8 mouse cellular contexts compared by ENCODE assay signal in the genomic region with DNA sequence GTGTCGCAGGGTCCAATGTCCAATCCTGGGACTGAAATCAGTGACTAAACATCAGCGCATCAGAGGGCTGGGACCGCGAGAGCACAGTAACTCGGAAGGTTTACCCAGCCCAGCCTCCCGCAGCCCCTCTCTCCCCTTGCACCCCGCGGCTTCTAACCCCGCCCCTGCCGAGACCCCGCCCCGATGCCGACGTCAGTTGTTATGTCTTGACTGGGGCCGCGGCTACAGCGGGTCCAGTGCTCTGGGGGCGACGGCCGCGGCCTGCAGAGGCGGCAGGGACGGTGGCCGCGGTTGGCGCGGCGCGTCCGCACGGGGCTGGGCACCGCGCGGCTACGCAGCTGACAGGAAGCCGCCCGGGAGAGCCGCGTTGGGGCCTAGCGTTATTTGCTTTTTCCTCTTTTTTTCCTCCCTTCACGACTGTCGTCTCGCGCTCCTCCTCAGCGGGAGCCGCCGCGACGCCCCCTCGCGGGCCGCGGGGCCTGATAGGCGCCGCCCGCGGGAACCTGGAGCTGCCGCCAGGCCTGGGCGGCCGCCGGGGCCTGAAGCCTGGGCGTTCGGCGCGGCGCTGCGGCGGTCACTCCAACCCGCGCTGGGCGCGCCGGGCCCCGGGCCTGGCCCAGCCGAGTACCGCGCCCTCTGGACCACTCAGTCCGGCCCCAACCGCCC. TPM values are rescaled to one million over a fixed set of nuclear protein-coding genes. Genes with fewer than 3 reads are reported as not detected.
DNase-seq lines count a peak whose midpoint lies in the region; ATAC-seq and TF ChIP-seq lines count a peak whose summit lies in the region.

Gene Rnf103 (plus strand): TSS at position 220 of the 666 bp plus-strand sequence.

- peak within 1 kb of the TSS; percentile 71 for H3K4me3 ChIP-seq in heart, embryonic 11.5 days (ENCODE audit: low read depth, low read length)
- peak within 1 kb of the TSS; percentile 84 for H3K4me3 ChIP-seq in kidney, embryonic 16.5 days (ENCODE audit: low read length)
- H3K4me3 ChIP-seq in liver, adult 2 months (ENCODE audit: insufficient read depth, low read depth, low read length) = peak within 1 kb of the TSS; percentile 99
- H3K4me3 ChIP-seq in myocyte = peak within 1 kb of the TSS; percentile 65

- no peaks in the 10 kb centered on the region for H3K27me3 ChIP-seq in heart, embryonic 11.5 days (ENCODE audit: control insufficient read depth, insufficient read depth, low read length)
- H3K27me3 ChIP-seq in kidney, embryonic 16.5 days (ENCODE audit: insufficient read depth, low read length) = no peaks in the 10 kb centered on the region
- no peaks in the 10 kb centered on the region for H3K27me3 ChIP-seq in liver, adult 2 months (ENCODE audit: control insufficient read depth, insufficient read depth, low read length)
- H3K27me3 ChIP-seq in myocyte (ENCODE audit: control insufficient read depth, insufficient read depth, insufficient read length) = no peaks in the 10 kb centered on the region
- H3K27me3 ChIP-seq in splenic B cell, adult 2 months (ENCODE audit: control insufficient read depth, insufficient read depth, low read length, poor library complexity, severe bottlenecking) = no peaks in the 10 kb centered on the region

- peak; percentile 87 for ATAC-seq in erythroblast, adult 5-6 weeks (replicated peaks; ENCODE audit: low FRiP score, poor library complexity, severe bottlenecking)
- peak; percentile 98 for ATAC-seq in heart, embryonic 11.5 days (replicated peaks; ENCODE audit: insufficient number of reproducible peaks, low FRiP score, low TSS enrichment)
- ATAC-seq in kidney, embryonic 16.5 days (ENCODE audit: low FRiP score, low TSS enrichment) = peak; percentile 99

- H3K4me2 ChIP-seq in heart, embryonic 11.5 days = peak within 1 kb of the TSS; percentile 87
- peak within 1 kb of the TSS; percentile 73 for H3K4me2 ChIP-seq in kidney, embryonic 16.5 days (replicated peaks; ENCODE audit: low read depth, low read length)
- peak within 1 kb of the TSS; percentile 84 for H3K4me2 ChIP-seq in myocyte (ENCODE audit: low read depth)

- peak within 1 kb of the TSS; percentile 66 for H3ac ChIP-seq in myocyte (ENCODE audit: control insufficient read depth, insufficient read length)

- H3K36me3 ChIP-seq in heart, embryonic 11.5 days (ENCODE audit: control insufficient read depth, insufficient read depth, low read length) = peaks cover 5% of the 10 kb centered on the region; the same call in 1 of the 2 replicates
- no peaks in the 10 kb centered on the region; the same call in 1 of the 2 replicates for H3K36me3 ChIP-seq in kidney, embryonic 16.5 days (ENCODE audit: insufficient read depth, low read length)
- peaks cover 17% of the 10 kb centered on the region for H3K36me3 ChIP-seq in liver, adult 2 months (ENCODE audit: control insufficient read depth, insufficient read depth, low read length)
- no peaks in the 10 kb centered on the region for H3K36me3 ChIP-seq in myocyte (ENCODE audit: control insufficient read depth, insufficient read depth)
- peaks cover 1% of the 10 kb centered on the region; the same call in 1 of the 2 replicates for H3K36me3 ChIP-seq in splenic B cell, adult 2 months (ENCODE audit: control insufficient read depth, insufficient read depth, low read length, poor library complexity, severe bottlenecking)

- peak; percentile 94 for DNase-seq in B cell, adult 2 months
- DNase-seq in brain, adult 2 months (ENCODE audit: low read depth, low spot score) = peak; percentile 96
- peak; percentile 96 for DNase-seq in liver, adult 2 months (ENCODE audit: extremely low read depth, low read depth, low spot score)
- peak; percentile 88 for DNase-seq in splenic B cell, adult 2 months (ENCODE audit: low read depth, low spot score)

- under 1% methylated on average over 77 of the region's 79 CpGs for WGBS in heart, embryonic 11.5 days (ENCODE audit: insufficient replicate concordance)
- WGBS in kidney, embryonic 16.5 days = 0% methylated on average over 74 of the region's 79 CpGs
- WGBS in liver, adult 2 months = under 1% methylated on average over 67 of the region's 79 CpGs

- peaks cover 6% of the 10 kb centered on the region; the same call in 1 of the 2 replicates for H3K79me2 ChIP-seq in liver, adult 2 months (ENCODE audit: control insufficient read depth, insufficient read depth, low read length)
- H3K79me2 ChIP-seq in myocyte (ENCODE audit: control insufficient read depth, insufficient read depth) = peaks cover 20% of the 10 kb centered on the region

- H3K9me3 ChIP-seq in heart, embryonic 11.5 days (replicated peaks; ENCODE audit: control insufficient read depth, low read length) = no peaks in the 10 kb centered on the region
- H3K9me3 ChIP-seq in kidney, embryonic 16.5 days (ENCODE audit: low read length) = no peaks in the 10 kb centered on the region

- TF ChIP-seq POLR2A in liver, adult 2 months (IDR thresholded peaks at IDR 0.05; ENCODE audit: extremely low read depth, insufficient read depth, low read length) = peak; percentile 98
- TF ChIP-seq POLR2A in myocyte (IDR thresholded peaks at IDR 0.05; ENCODE audit: insufficient read length, low read depth) = peak; percentile 99

- 0 out of 2 replicates have a peak, but pooled peaks have one; percentile 9 for TF ChIP-seq CTCF in liver, adult 2 months (IDR thresholded peaks at IDR 0.05; ENCODE audit: low read depth, low read length)

- peak within 1 kb of the TSS; percentile 98 for H3K27ac ChIP-seq in heart, embryonic 11.5 days (ENCODE audit: low read depth, low read length)
- H3K27ac ChIP-seq in kidney, embryonic 16.5 days (ENCODE audit: low read length) = peak within 1 kb of the TSS; percentile 99
- H3K27ac ChIP-seq in liver, adult 2 months (replicated peaks; ENCODE audit: insufficient read depth, low read depth, low read length) = peak within 1 kb of the TSS; percentile 99

- peaks cover 9% of the 10 kb centered on the region; the same call in 1 of the 2 replicates for H3K4me1 ChIP-seq in heart, embryonic 11.5 days (ENCODE audit: control insufficient read depth, insufficient read depth, low read length)
- H3K4me1 ChIP-seq in kidney, embryonic 16.5 days (ENCODE audit: insufficient read depth, low read length) = peaks cover 22% of the 10 kb centered on the region
- peaks cover 13% of the 10 kb centered on the region for H3K4me1 ChIP-seq in liver, adult 2 months (ENCODE audit: control insufficient read depth, insufficient read depth, low read length)

- peak within 1 kb of the TSS; percentile 90 for H3K9ac ChIP-seq in heart, embryonic 11.5 days (ENCODE audit: low read depth, low read length)
- H3K9ac ChIP-seq in kidney, embryonic 16.5 days (replicated peaks; ENCODE audit: low read length) = peak within 1 kb of the TSS; percentile 99
- H3K9ac ChIP-seq in liver, adult 2 months (ENCODE audit: low read depth, low read length) = peak within 1 kb of the TSS; percentile 100

TF ChIP-seq in myocyte, 11 proteins besides CTCF, POLR2A, EP300 and RAD21:
- TF ChIP-seq CEBPB (IDR thresholded peaks at IDR 0.05; ENCODE audit: insufficient read depth, poor library complexity, severe bottlenecking) = no peak
- peak; percentile 97 for TF ChIP-seq POLR2AphosphoS2 (IDR thresholded peaks at IDR 0.05; ENCODE audit: insufficient read length, low read depth)
- TF ChIP-seq MYOG (IDR thresholded peaks at IDR 0.05; ENCODE audit: control insufficient read depth in 1 of 3, insufficient read depth in 1 of 3, insufficient read length in 2 of 3, low read depth in 2 of 3) = peak in 1 of 3 experiments; percentile 33
- peak in 1 of 3 experiments; percentile 52 for TF ChIP-seq MYOD1 (IDR thresholded peaks at IDR 0.05; ENCODE audit: control insufficient read depth in 1 of 3, insufficient read length in 2 of 3, low read depth in 2 of 3)
- TF ChIP-seq TCF12 (IDR thresholded peaks at IDR 0.05; ENCODE audit: insufficient read depth, poor library complexity, severe bottlenecking) = no peak
- peak; percentile 47 for TF ChIP-seq TCF3 (IDR thresholded peaks at IDR 0.05; ENCODE audit: insufficient read length, low read depth)

RNA-seq across cellular contexts. Expression of gene Rnf103, which starts in this region (rescaled TPM):
- total RNA-seq in erythroblast, adult 5-6 weeks (2015; ENCODE audit: low replicate concordance) = 5.2 and 11.9 TPM in 2 replicates
- 11.5 and 13.4 TPM in 2 replicates for total RNA-seq in erythroblast, adult 5-6 weeks (2017; ENCODE audit: low replicate concordance)
- 13.5 and 14.3 TPM in 2 replicates for polyA plus RNA-seq in heart, embryonic 11.5 days (2014; fragmentation: Nextera tagmentation; extraction: Ambion mirVana)
- 8.5 and 14.5 TPM in 2 replicates for polyA plus RNA-seq in kidney, embryonic 16.5 days (2015; fragmentation: Nextera tagmentation; extraction: Ambion mirVana)
- 70.7 and 73.3 TPM in 2 replicates for total RNA-seq in liver, adult 2 months (2014; rRNA removed)
- 27.2 and 27.7 TPM in 2 replicates for polyA plus RNA-seq in liver, adult 2 months (2012; rRNA removed)
- polyA plus RNA-seq in myocyte (2012; fragmentation: generic; extraction: Trizol) = 8.3 TPM

Comparison
In these comparisons a context has a peak if more than half of its experiments do, and no peak if none do; other contexts are left out.
1. Peak in every context shown above with its lines: DNase-seq, ATAC-seq, H3K4me3 ChIP-seq and H3K27ac ChIP-seq.